Mouse (Mus musculus): ENCODE data around the gene Srm. TPM values are rescaled to one million over a fixed set of nuclear protein-coding genes. Genes with fewer than 3 reads are reported as not detected.

Gene Srm
- total RNA-seq, 2 experiments from 2014 or later: 68.1 to 70.2 TPM

GRCm38 (mm10) chr4:148626623-148627185, 35.4 kb downstream of the Srm start, which contains the start of gene Tardbp:
TSS of gene Tardbp (minus strand) at chr4:148627019.
- DNase-seq (ENCODE audit: low spot score in 2 of 2): peak; percentile 93 to 94
- peak; percentile 9; the same call in 1 of the 2 replicates for TF ChIP-seq CTCF (conservative IDR thresholded peaks at IDR 0.05)
- H3K4me3 ChIP-seq: peak within 1 kb of the TSS; percentile 99
- peak within 1 kb of the TSS; percentile 98 for H3K27ac ChIP-seq

DNA sequence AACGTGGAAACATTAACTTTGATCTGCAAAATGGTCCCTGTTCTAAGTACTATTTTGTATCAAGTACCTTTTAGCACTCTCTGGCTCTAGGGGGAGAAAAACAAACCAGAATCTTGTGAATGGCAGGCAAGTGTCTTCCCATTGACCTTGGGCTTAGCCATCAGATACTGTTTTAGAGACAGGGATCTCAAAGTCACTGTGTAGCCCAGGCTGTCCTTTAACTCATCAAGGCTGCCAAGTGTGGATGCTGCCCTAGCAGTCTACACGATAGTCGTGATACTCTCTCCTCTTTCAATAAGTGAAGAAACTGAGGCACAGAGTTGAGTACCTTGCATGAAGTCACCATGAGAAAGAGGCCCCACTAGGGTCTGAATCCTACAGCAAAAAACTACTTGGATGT, 35.9 kb downstream of the Srm start:
- no peak for DNase-seq (ENCODE audit: low spot score in 2 of 2)
- no peak for TF ChIP-seq CTCF (conservative IDR thresholded peaks at IDR 0.05)
- peak overlapping the region; percentile 99 for H3K4me3 ChIP-seq
- peak overlapping the region; percentile 98 for H3K27ac ChIP-seq

DNA sequence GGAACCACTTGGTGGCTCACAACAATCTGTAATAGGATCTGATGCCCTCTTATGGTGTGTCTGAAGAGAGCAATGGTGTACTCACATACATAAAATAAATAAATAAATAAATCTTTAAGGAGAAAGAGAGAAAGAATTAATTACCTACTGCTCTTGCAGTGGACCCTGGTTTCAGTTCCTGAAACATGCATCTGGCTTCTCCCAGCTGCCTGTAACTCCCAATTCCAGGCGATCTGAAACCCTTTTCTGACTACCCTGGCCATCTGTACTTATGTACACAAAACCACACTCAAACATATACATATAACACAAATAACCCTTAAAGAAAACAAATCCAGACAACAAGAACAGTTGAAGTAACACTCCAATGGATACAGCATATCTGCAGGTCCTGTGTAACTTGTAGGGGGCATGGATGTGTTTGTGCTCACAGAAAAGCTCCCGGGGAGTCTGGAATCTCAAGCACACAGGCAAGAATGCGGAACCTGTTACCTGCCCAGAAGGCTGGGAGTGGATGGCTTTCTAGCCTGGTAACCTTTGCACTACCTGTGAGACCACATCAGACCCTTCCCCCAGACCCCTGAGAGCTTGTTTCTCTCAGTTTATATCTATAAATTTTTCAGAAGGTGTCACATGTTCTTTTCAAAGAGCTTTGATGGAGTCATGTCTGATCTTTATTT, 40.9 kb downstream of the Srm start:
- H3K4me3 ChIP-seq: no peak overlapping the region
- TF ChIP-seq CTCF (conservative IDR thresholded peaks at IDR 0.05): no peak
- no peak overlapping the region for H3K27ac ChIP-seq
- no peak for DNase-seq (ENCODE audit: low spot score in 2 of 2)

DNA sequence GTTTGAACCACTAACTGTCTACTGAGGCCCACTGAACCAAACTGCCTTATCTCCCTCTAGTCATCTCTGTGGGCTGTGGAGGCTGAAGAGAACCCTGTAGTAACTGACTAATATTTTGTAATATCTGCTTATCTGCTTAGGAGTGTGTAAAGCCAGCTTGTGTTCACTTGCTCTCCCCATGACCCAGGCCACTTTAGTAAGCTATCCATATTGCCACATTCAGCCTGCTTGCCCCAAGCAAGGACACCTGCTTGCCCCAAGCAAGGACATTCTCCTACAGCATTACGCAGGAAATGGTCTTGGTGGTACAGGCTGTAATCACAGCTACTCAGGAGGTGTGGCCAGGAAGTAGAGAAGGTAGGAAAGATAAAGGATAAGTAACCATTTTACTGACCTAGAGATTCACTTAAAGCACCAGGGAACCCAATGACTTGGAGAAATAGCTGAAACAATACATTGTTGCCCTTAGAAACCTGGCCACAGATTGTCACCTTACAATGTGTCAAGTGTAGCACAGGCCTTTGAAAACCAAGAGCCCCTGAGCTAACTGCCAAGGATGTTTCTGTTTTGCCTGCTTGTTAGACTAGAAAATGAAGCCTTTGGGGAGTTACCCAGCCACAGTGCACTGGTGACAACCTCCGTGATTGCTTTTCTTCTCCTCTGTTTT, 42.2 kb downstream of the Srm start:
- no peak overlapping the region for H3K4me3 ChIP-seq
- DNase-seq (ENCODE audit: low spot score in 2 of 2): no peak
- no peak for TF ChIP-seq CTCF (conservative IDR thresholded peaks at IDR 0.05)
- H3K27ac ChIP-seq: no peak overlapping the region

- TF ChIP-seq CTCF (conservative IDR thresholded peaks at IDR 0.05): no peak
- H3K4me3 ChIP-seq: no peak overlapping the region
- no peak for DNase-seq (ENCODE audit: low spot score in 2 of 2)
- H3K27ac ChIP-seq: no peak overlapping the region
These were observed 44.0 kb downstream of the Srm start for GRCm38 (mm10) chr4:148635309-148635708.

GRCm38 (mm10) chr4:148638302-148638701, 47.0 kb downstream of the Srm start:
- no peak overlapping the region for H3K4me3 ChIP-seq

GRCm38 (mm10) chr4:148639455-148639854, 48.2 kb downstream of the Srm start:
- no peak for TF ChIP-seq CTCF (conservative IDR thresholded peaks at IDR 0.05)
- no peak for DNase-seq (ENCODE audit: low spot score in 2 of 2)
- no peak overlapping the region for H3K4me3 ChIP-seq
- no peak overlapping the region for H3K27ac ChIP-seq

More at GRCm38 (mm10) chr4:148638302-148638701, 47.0 kb downstream of the Srm start:
- H3K27ac ChIP-seq: no peak overlapping the region
- TF ChIP-seq CTCF (conservative IDR thresholded peaks at IDR 0.05): no peak
- no peak for DNase-seq (ENCODE audit: low spot score in 2 of 2)

GRCm38 (mm10) chr4:148641121-148641520, 49.8 kb downstream of the Srm start:
- no peak for DNase-seq (ENCODE audit: low spot score in 2 of 2)
- TF ChIP-seq CTCF (conservative IDR thresholded peaks at IDR 0.05): no peak
- no peak overlapping the region for H3K4me3 ChIP-seq
- no peak overlapping the region for H3K27ac ChIP-seq

- no peak for DNase-seq (ENCODE audit: low spot score in 2 of 2)
- H3K4me3 ChIP-seq: peak within 1 kb of the TSS; percentile 44
- TF ChIP-seq CTCF (conservative IDR thresholded peaks at IDR 0.05): no peak
- no peak within 1 kb of the TSS for H3K27ac ChIP-seq
These were observed 52.2 kb downstream of the Srm start, which contains the start of gene Gm572 for GRCm38 (mm10) chr4:148643291-148644156. TSS of gene Gm572 (plus strand) at chr4:148643317.

- H3K4me3 ChIP-seq: peak overlapping the region; percentile 44
- peak; percentile 96 for TF ChIP-seq CTCF (conservative IDR thresholded peaks at IDR 0.05)
- peak; percentile 29 to 79 for DNase-seq (ENCODE audit: low spot score in 2 of 2)
- no peak overlapping the region for H3K27ac ChIP-seq
These were observed 52.8 kb downstream of the Srm start for GRCm38 (mm10) chr4:148644157-148644511.

Other genes with a start within 250 kb of the Srm start
- 1 to 10 TPM; 8.1 to 8.7 TPM for gene Ubiad1, start 146.7 kb upstream of the Srm start, total RNA-seq (2021)
- gene Mtor, start 142.9 kb upstream of the Srm start, total RNA-seq (2021): 100 to 1,000 TPM in 1 of 2 experiments, 10 to 100 TPM in 1; 95.2 to 100 TPM
- under 1 TPM; 0.22 to 0.38 TPM for gene Angptl7, start 91.0 kb upstream of the Srm start, total RNA-seq (2021)
- gene Exosc10, start 33.1 kb upstream of the Srm start, total RNA-seq (2021): 10 to 100 TPM; 49.0 to 56.8 TPM
- 1 to 10 TPM; 3.8 to 5.4 TPM for gene Masp2, start 11.1 kb downstream of the Srm start, total RNA-seq (2021)
- gene Tardbp, start 35.5 kb downstream of the Srm start, total RNA-seq (2021): 100 to 1,000 TPM; 233 to 237 TPM
- gene Gm572, start 51.8 kb downstream of the Srm start, total RNA-seq (2021): not detected
- under 1 TPM; 0.34 to 0.56 TPM for gene Casz1, start 212.9 kb downstream of the Srm start, total RNA-seq (2021)

Measured in layer of hippocampus, adult 2 months (tissue).